Mouse (Mus musculus) spleen, adult 2 months (tissue): ENCODE data around the gene Gm8439.

Source experiments
- CTCF ChIP-seq: fragments of 200-500 bp; IDR thresholded peaks from 2 replicates; pipeline ENCODE4 v1.5.1; 2011; ENCODE audit warnings: mild to moderate bottlenecking, inconsistent platforms; ENCODE audit not compliant: insufficient read depth, insufficient read length, insufficient replicate concordance; ENCODE audit errors: extremely low read depth
- POLR2A ChIP-seq: fragments of 200-500 bp; IDR thresholded peaks from 2 replicates; pipeline ENCODE4 v1.6.1; 2011; ENCODE audit warnings: low read depth, low read length, inconsistent platforms

- TF ChIP-seq POLR2A = no peak
- TF ChIP-seq CTCF = no peak
Observed at GRCm38 (mm10) chr4:120649369-120650207, 61.0 kb downstream of the Gm8439 start.
